Mouse (Mus musculus) thymus, adult 2 months (tissue): ENCODE measurements at regions not wholly inside any gene's neighbourhood (a gene's known extent, or its start where the extent isn't known, plus 50 kb on each side); places are given as distances from the start of the nearest gene placed in this dataset.

ENCODE experiments used
- DNase-seq: peaks from one replicate; pipeline ENCODE4 v3.0.0; 2021
- H3K27ac ChIP-seq: fragments of 200-500 bp; 2 replicates; pipeline ENCODE4 v1.5.1; 2012; ENCODE audit warnings: low read length, control low read depth; ENCODE audit not compliant: control insufficient read depth, insufficient read depth
- H3K27me3 ChIP-seq: fragments of 200-500 bp; 2 replicates; pipeline ENCODE4 v1.6.1; 2012; ENCODE audit warnings: mild to moderate bottlenecking, low read length, moderate library complexity, mixed read lengths; ENCODE audit not compliant: control insufficient read depth, insufficient read depth
- H3K36me3 ChIP-seq: fragments of 200-500 bp; 2 replicates; pipeline ENCODE4 v1.6.1; 2012; ENCODE audit warnings: mild to moderate bottlenecking, low read length, moderate library complexity; ENCODE audit not compliant: control insufficient read depth, insufficient read depth
- H3K4me1 ChIP-seq: fragments of 200-500 bp; replicated peaks from 2 replicates; pipeline ENCODE4 v1.6.1; 2012; ENCODE audit warnings: low read length; ENCODE audit not compliant: control insufficient read depth, insufficient read depth
- H3K4me3 ChIP-seq: fragments of 200-500 bp; 2 replicates; pipeline ENCODE4 v1.5.1; 2012; ENCODE audit warnings: mild to moderate bottlenecking, low read length, control low read depth, moderate library complexity; ENCODE audit not compliant: control insufficient read depth, insufficient read depth
- CTCF ChIP-seq: fragments of 200-500 bp; IDR thresholded peaks from 2 replicates; pipeline ENCODE4 v1.5.1; 2012; ENCODE audit warnings: mild to moderate bottlenecking, control low read depth, low read length, moderate library complexity, borderline replicate concordance; ENCODE audit not compliant: control insufficient read depth, poor library complexity, insufficient read depth; ENCODE audit errors: extremely low read depth
- POLR2A ChIP-seq: fragments of 200-500 bp; IDR thresholded peaks from 2 replicates; pipeline ENCODE4 v1.6.1; 2012; ENCODE audit warnings: mild to moderate bottlenecking, low read length, control low read depth, moderate library complexity; ENCODE audit not compliant: control insufficient read depth, poor library complexity, insufficient read depth; ENCODE audit errors: extremely low read depth
- WGBS: fragments of 180-500 bp; shearing (Covaris S2); methylation state at CpG from one replicate; pipeline ENCODE4 v1.1.7; 2018; 5-methylcytosine and 5-hydroxymethylcytosine counted together

DNA sequence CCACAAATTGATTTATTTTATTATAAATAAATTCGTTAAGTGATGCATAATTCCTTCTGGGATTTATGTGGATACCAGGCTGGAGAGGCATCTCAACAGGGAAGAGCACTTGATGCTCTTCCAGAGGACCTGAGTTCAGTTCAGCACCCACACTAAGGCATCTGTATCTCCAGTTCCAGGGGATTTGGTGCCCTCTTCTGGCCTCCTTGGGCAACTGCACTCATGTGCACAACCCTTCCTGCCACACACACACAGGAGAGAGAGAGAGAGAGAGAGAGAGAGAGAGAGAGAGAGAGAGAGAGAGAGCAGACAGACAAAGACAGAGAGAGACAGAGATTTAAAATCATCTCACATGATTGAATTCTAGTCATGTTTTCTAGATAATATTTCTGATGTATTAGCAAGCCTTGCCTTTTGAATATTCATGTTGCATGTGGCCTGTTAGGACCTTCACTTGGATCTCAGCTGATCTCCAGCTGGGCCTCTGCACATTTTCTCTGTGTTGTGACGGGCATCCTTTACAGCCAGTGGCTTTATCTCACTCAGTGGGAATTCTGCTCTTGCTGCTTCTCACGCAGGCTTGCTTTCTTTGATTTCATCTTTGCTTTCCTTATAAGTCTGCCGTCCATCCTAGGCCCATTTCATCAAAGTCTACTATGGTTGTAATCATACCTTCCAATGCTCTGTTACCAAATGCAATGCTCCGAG, 212.3 kb downstream of the Zfp326 start:
- TF ChIP-seq POLR2A (no peak), CTCF (no peak)
- Histone ChIP-seq H3K27ac (no peak overlapping the region), H3K4me1 (no peaks in the 10 kb centered on the region), H3K36me3 (no peaks in the 10 kb centered on the region), H3K4me3 (no peak overlapping the region), H3K27me3 (no peaks in the 10 kb centered on the region)
- no peak for DNase-seq
- 94% methylated on average over 5 of the region's 5 CpGs for WGBS

DNA sequence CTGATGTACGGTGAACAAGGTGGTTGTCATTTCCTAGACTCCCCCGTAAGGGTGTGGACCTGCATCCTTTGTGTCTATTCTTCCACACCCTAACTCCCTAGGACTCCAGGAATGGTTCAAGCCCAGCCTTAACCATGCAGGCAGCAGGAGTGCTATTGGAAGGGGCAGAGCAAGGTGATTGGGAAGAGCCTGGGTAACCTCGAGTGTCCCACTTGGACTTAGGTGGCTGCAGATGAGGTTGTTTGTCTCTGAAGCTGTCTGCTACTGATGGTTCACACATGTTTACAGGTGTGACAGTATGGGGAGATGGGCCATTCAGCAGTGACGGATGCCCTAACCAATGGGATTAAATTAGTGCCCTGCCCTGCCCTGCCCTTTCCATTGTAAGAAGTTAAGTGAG, 207.4 kb downstream of the Zfp326 start:
- no peak for DNase-seq
- Histone ChIP-seq H3K27me3 (no peaks in the 10 kb centered on the region), H3K4me1 (no peaks in the 10 kb centered on the region), H3K27ac (no peak overlapping the region), H3K36me3 (no peaks in the 10 kb centered on the region), H3K4me3 (no peak overlapping the region)
- TF ChIP-seq POLR2A: no peak
- TF ChIP-seq CTCF: no peak
- WGBS: 85% methylated on average over 4 of the region's 4 CpGs

DNA sequence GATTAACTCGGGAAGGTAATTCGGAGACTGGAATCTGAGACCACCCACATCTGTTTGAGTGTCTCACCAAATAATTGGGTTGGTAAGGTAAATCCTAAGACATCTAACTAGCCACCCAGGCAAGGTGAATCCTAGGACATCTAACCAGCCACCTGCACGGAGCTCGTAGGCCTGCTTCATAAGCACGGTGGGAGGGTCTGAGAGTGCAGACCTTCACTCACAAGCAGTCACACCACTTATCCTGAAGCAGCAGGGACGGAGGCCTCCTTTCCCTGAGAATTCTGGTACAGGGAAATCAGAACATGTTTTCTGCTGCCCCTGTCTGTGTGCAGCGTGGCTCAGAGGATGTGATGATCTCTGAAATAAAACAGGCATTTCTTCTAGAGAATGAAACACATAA, 206.5 kb downstream of the Zfp326 start:
- DNase-seq: no peak
- no peak overlapping the region for H3K4me3 ChIP-seq
- no peaks in the 10 kb centered on the region for H3K36me3 ChIP-seq
- TF ChIP-seq CTCF (no peak), POLR2A (no peak)
- 87% methylated on average over 7 of the region's 7 CpGs for WGBS
- no peaks in the 10 kb centered on the region for H3K27me3 ChIP-seq
- no peaks in the 10 kb centered on the region for H3K4me1 ChIP-seq
- H3K27ac ChIP-seq: no peak overlapping the region

DNA sequence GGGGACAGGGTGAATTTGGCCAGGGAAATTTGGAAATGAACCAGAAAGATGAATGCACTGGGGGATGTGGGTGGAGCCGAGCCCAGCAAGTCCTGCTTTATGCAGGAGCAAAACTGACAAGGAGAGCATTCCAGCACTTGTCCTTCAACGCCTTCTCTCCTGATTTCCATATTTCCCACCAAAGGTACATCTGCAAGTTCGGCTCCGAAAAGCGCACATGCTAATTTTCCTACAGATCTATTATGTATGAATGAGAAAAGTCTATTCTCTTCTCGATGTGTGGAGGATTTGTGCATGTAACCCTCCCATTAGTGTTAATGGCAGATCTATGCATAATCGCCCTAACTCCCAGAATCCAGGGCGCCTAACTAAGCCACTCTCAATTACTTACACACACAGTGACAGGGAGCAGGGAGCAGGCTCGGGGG, 190.8 kb downstream of the Zfp326 start:
- 88% methylated on average over 9 of the region's 9 CpGs for WGBS
- no peaks in the 10 kb centered on the region for H3K4me1 ChIP-seq
- no peak for TF ChIP-seq POLR2A
- no peaks in the 10 kb centered on the region for H3K36me3 ChIP-seq
- H3K27me3 ChIP-seq: no peaks in the 10 kb centered on the region
- H3K4me3 ChIP-seq: no peak overlapping the region
- no peak for DNase-seq
- H3K27ac ChIP-seq: no peak overlapping the region

DNA sequence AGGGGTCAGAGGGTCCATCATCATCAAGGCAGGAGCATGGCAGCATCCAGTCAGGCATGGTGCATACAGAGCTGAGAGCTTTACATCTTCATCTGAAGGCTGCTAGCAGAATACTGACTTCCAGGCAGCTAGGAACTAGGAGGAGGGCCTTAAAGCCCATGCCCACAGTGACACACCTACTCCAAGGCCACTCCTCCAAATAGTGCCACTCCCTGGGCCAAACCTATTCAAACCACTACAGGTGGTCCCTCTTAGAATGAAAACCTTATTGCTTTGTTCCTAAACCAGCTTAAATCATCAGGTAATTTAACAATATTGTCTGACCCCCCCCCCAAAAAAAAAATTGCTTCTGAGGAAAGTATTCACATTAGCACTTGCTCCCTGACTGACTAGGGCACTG, 190.3 kb downstream of the Zfp326 start:
- no peak overlapping the region for H3K27ac ChIP-seq
- no peaks in the 10 kb centered on the region for H3K36me3 ChIP-seq
- no peak overlapping the region for H3K4me3 ChIP-seq
- H3K4me1 ChIP-seq: no peaks in the 10 kb centered on the region
- DNase-seq: no peak
- TF ChIP-seq POLR2A (no peak), CTCF (no peak)
- H3K27me3 ChIP-seq: no peaks in the 10 kb centered on the region

DNA sequence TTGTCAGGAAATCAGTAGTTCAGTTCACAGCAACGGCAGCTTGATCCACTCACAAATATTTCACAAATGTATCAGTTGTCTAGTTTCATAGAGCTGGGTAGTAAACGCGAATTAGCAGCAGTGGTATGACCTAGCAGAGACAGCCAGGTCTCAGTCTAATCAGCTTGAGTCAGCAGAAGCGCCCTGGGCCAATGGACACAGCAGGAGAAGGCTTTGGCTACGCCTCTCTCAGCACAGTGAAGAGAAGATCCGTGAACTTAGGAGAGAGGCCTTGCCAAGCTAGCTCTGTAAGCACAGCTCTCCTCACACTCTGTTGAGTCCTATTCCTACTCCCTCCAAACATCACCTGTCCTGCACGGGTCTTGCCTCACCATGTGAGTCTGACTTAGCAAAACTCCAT, 188.0 kb downstream of the Zfp326 start:
- no peaks in the 10 kb centered on the region for H3K36me3 ChIP-seq
- H3K27me3 ChIP-seq: no peaks in the 10 kb centered on the region
- TF ChIP-seq CTCF: no peak
- no peak for TF ChIP-seq POLR2A
- WGBS: 92% methylated on average over 7 of the region's 7 CpGs
- no peak overlapping the region for H3K4me3 ChIP-seq
- DNase-seq: no peak
- H3K4me1 ChIP-seq: no peaks in the 10 kb centered on the region
- no peak overlapping the region for H3K27ac ChIP-seq

DNA sequence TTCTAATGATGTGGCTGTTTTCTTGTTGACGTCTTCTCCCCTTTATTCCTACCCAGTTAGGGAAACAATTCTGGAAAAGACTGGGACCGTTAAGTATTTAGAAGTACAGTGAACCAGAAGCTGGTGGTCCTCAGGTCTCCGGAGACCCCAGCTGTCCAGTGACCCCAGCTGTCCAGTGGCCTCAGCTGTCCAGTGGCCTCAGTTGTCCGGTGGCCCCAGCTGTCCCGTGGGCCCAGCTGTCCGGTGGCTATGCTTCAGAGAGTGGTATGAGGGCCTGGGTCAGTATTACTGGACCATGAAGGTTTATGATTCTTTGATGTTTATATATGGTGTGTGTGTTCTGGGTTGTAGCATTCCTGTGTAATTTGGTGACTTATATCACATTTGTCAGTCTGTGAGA, 186.6 kb downstream of the Zfp326 start:
- WGBS: 93% methylated on average over 6 of the region's 6 CpGs

More for the DNA sequence above, 186.6 kb downstream of the Zfp326 start:
- H3K36me3 ChIP-seq: no peaks in the 10 kb centered on the region
- no peak overlapping the region for H3K27ac ChIP-seq
- no peak overlapping the region for H3K4me3 ChIP-seq
- no peaks in the 10 kb centered on the region for H3K27me3 ChIP-seq
- no peak for DNase-seq
- H3K4me1 ChIP-seq: no peaks in the 10 kb centered on the region
- TF ChIP-seq CTCF (no peak), POLR2A (no peak)
